Mouse (Mus musculus) left cerebral cortex, adult 18-20 months (tissue): ENCODE data around the gene Cfap43. TPM values are rescaled to one million over a fixed set of nuclear protein-coding genes. Genes with fewer than 3 reads are reported as not detected.

Experiments
- DNase-seq, 2 experiments: peaks; one replicate each; pipeline ENCODE4 v3.0.0; 2021 to 2022; ENCODE audit warnings: low spot score in 2 of 2, mixed read lengths in 1 of 2
- total RNA-seq, 2 experiments: library from RNA; stranded (reverse); gene quantifications; 2 replicates each; pipeline ENCODE4 v1.2.3; 2021

The Cfap43 gene
- total RNA-seq, 2 experiments from 2014 or later, result 0.45 to 0.70 TPM

DNA sequence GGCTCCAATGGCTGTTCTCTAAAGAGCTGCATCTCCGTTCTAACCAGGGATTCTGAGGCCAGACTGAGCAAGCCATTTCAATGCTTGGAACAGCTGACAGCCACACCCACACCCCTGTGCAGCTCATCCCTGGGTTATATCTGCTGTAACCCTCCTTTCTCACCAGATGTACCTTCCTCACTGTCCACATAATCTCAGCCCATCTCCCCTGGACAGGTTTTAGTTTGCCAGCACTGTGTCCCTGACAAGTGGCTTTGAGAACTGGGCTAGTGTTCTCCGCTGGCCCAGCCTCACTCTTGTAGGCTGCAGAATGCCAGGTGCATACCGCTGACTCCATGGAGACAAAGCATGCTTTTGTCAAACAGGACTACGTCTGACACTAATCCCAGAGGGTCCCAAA lies 1.7 kb downstream of the Cfap43 start:
- DNase-seq, result no peak

DNA sequence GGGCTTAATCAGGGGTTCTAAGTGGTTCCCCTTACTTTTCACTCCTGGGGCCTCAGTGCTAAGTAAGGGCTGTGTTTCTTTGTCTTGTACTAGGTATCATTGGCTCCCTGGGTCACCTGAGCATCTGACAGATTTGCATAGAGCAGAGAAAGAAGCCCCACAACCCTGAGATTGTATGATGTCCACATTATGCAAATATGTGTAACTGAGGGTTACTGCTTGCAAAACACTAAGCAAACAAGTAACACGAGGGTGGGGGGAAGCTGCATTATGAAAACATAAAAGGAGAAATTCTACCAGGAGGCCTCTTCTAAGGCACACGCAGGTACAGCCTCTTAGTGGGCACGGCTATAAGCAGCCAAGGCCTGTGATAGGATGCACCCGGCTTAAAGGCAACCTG lies 3.8 kb downstream of the Cfap43 start:
- no peak for DNase-seq

DNA sequence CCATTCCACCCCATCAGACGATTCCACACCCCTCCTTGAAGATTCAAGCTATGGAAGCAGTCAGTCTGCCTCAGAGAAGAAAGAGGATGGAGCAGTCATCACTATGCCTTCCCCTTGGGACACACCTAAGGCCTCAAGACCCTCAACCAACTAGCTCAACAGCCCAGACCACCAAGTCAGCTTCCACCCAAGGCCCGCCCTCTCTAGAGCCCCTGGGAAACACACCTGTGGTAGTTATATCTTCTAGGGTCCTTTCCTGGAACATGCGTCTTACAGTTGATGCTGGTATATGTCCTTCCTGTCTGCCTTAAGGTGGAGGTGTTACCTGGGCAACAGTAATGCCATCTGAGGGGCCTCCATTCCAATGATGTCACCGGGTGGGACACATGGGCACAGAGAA lies 4.9 kb downstream of the Cfap43 start:
- no peak for DNase-seq

DNA sequence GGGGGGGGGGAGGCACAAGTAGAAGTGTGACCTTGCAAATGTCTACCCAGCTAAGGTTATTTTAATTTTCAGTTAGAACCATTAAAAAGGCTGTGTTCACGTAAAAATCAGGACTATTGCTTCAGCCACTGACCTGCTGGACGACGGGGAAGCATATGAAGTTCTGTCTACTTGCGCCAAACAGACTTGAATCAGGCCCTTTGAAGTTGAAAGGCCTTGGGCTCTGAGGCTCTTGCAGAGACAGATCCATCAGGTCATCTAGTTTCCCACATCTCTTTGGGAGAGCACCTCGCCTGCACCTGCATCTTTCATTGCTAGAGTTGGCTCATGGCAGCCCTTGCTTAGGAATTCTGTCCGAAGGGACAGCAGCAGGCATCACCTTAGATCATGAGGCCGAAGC lies 5.7 kb downstream of the Cfap43 start:
- no peak for DNase-seq

- no peak for DNase-seq
These were observed 8.3 kb downstream of the Cfap43 start for GRCm38 (mm10) chr19:47910751-47911150.

DNA sequence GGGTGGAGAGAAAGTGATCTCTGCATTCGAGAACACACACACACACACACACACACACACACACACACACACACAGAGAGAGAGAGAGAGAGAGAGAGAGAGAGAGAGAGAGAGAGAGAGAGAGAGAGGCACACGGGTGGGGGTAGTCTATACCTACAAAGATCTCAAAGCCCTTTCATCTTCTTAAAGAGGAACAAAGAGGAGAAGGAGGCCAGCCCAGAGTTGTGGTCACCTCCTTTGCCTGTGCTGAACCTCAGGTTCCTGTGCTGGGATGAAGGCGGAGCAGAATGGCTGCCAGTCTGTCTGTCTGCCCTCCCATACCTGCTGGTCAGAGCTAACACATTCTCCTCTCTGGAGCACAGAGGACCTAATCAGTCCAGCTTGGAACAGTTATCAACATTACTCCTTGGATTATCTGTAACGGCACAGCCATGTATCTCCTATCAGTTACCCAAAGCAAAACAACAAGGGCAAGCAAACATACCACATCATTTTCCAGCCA lies 8.9 kb downstream of the Cfap43 start:
- DNase-seq, result no peak

DNA sequence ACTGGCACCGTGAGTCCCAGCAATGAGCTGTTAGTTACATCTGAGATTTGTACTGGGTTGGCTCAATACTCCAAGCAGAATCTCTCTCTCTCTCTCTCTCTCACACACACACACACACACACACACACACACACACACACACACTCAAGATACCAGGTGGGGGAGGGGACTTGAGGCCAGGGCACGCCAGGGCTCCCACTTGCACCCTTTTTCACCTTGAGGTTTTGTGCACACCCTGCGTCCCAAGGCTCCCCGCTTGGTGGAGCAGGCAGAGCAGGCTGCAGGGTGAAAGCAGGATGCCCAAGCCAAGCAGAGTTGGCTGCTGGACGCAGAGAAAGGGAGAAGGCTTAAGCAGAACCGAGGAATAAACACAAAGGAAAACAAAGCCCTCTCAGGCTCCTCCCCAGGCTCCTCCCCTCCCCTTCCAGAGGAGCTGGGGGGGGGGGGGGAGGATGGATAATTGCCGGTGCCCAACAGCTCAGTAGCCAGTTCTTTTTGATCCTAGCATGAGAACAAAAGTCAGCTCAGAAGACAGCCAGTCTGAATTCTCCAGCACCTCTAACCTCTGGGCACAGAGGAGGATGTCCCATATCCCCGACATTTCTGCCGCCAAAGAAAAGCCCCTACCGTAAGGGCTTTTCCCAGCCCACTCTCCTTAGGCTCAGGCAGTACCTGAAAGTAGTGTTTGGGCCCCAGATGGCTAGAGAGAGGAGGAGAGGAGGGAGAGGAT lies 9.5 kb downstream of the Cfap43 start:
- no peak for DNase-seq

GRCm38 (mm10) chr19:47908961-47909371 lies 10.1 kb downstream of the Cfap43 start:
- no peak for DNase-seq

GRCm38 (mm10) chr19:47907596-47907995 lies 11.5 kb downstream of the Cfap43 start:
- no peak for DNase-seq

- DNase-seq, result no peak
These were observed 13.5 kb downstream of the Cfap43 start for GRCm38 (mm10) chr19:47905603-47906002.

- no peak for DNase-seq
These were observed 14.0 kb downstream of the Cfap43 start for GRCm38 (mm10) chr19:47905081-47905480.

- DNase-seq, result no peak
These were observed 15.4 kb downstream of the Cfap43 start for GRCm38 (mm10) chr19:47903679-47904078.

DNA sequence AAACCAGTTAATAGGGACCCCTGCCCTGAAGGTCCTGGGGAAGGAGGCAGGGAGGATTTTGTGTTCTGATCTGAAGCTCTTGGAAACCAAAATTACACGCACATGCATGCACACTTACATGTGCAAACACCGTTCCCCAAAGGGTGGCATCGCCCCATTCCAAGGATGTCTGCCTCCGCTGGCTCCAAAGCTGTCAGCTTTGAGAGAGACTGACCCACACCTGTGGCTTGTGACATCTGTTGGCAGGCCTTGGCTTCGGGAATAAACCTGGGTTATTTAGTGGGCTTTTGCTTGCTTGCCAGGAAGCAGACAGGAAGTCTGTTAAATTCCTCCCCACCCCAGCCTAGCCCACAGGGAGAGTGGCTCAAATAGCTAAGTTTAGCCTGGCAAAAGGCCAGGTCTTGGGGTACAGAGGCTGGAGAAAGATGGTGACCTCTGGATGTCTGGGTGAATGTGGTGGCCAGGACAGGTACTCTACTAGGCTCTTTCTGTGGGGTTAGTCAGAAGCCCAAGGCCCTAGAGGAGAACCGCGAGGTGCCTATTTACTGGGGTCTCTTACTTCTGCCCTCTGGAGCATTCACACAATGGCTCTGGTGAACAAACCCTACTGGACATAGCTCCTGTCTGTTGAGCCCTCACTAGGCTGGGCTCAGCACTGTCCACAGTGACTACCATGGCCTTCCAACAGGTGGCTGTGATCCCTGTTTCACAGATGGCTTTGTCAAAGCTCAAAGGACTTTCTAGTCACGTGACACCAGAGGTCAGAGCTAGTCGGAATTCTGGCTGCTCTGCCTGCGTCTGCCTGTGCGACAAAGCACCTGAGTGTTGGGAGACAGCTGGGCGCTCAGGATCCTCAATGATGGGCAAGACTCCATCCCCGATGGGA lies 16.5 kb downstream of the Cfap43 start:
- no peak for DNase-seq

- no peak for DNase-seq
These were observed 18.5 kb downstream of the Cfap43 start for GRCm38 (mm10) chr19:47900558-47900957.

DNA sequence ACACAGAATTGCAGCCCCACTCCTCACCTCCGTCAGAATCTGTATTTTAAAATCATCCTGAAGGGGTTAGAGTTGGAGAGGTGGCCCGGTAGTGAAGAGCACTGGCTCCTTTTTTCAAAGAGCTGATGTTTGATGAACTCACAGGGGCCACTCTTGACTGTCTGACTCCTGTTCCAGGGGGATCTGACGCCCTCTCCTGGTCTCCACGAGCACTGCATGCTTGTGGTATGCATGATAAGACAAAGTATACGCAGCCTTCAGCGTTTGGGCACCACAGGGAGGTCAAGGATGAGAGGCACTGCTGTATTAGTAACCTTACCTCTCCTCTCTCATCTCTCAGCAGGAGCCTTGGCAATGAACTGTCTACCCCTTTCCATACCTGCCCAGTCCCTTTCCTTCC lies 19.1 kb downstream of the Cfap43 start:
- DNase-seq, result no peak

- no peak for DNase-seq
These were observed 20.5 kb downstream of the Cfap43 start for GRCm38 (mm10) chr19:47898472-47899079.

- no peak for DNase-seq
These were observed 26.0 kb downstream of the Cfap43 start for GRCm38 (mm10) chr19:47893092-47893491.

DNA sequence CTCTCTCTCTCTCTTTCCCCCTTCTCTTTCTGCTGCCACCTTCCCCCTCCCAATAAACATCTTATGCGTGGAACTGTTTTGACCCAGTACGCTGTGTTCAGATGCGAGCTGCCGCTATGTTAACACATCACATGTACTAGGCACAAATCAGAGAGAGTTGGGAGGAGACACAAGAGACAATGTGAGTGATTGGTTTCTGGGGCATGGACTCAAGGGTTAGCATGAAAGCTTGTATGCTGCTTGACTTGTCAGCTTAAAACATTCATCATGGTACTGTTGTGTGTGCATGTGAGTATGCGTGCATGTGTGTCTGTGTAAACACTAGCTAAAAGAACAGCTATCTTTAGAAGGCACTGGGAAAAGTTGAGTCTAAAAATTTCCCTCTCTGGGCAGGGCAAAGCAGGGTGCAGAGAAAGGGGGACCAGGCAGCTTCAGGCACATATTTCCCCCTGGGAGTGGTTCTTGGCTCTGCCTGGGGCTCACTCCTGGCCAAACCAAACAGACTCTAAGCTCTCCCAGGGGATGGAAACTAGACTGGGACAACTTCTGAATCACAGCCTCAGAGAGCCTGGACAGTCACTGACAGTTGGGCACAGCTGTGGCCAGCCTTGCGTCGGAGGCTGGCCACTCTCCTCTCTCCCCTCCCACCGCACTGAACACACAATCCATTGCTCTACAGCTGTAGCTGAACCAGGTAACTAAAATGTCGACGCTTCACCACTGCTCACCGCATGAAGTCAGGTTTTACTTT lies 27.4 kb downstream of the Cfap43 start:
- no peak for DNase-seq

DNA sequence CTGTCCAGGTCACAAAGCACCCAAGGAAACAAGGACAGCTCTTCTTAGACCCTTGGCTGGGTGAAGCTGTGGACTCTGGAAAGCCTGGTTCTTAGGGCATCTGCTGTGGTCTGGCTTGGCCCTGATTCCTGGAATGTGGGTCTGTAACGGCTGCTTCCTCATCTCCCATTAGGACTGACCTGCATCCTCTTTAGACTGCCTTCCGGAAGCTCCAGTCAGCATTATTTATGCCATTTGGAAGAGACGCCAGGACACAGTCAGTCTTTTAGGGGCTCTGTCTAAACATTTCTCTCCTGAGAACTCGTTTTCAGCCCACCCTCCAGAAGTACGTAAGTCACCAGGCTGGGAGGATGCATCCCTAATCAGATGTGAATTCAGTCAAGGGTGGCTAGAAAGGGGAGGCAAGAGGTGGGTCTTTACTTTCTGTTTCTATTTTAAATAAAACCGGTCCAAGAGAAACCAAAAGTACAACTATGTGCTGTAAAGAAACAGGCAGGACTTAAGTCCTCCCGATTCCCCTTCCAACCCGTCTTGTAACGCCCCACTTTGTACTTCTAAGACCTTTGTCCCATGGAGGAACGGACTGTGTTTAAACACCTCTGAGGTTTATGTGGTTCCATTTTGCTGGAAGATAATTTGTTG lies 28.5 kb downstream of the Cfap43 start:
- no peak for DNase-seq

- no peak for DNase-seq
These were observed 31.1 kb downstream of the Cfap43 start for GRCm38 (mm10) chr19:47888037-47888436.

DNA sequence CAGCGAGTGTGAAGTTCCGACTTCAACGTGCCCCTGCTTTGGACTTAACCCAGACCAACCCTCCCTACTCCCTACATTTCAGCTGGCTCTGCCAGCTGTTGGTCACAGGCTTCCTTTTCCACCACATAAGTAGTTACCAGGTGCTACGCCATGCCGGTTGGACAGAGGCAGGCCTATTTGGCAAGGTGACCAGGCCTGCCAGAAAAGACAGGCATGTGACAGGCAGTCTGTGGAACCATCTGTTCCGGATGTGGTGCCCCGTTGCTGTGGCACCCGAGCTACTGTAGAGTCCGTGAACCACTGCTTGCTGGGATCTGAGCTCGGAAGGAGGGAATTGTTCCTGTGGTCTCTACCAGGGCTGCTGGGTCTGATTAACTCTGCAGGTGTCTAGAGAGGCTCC lies 31.7 kb downstream of the Cfap43 start:
- DNase-seq, result no peak
